Mouse (Mus musculus) heart, adult 2 months (tissue): ENCODE results near the gene Extl1. TPM values are rescaled to one million over a fixed set of nuclear protein-coding genes. Genes with fewer than 3 reads are reported as not detected.
A peak's percentile ranks its signal among the peaks of the same experiment; 100 is the strongest.

Source experiments
- DNase-seq, 2 experiments: peaks; one replicate each; pipeline ENCODE4 v3.0.0; 2021
- H3K27ac ChIP-seq: fragments of 200-600 bp; 2 replicates; pipeline ENCODE4 v1.8.1; 2022
- H3K27me3 ChIP-seq: fragments of 200-500 bp; 2 replicates; pipeline ENCODE4 v1.6.1; 2012; ENCODE audit warnings: mild to moderate bottlenecking, low read length, inconsistent platforms, mixed read lengths; ENCODE audit not compliant: control insufficient read depth, insufficient read depth
- H3K36me3 ChIP-seq: fragments of 200-500 bp; 2 replicates; pipeline ENCODE4 v1.6.1; 2012; ENCODE audit warnings: low read length, inconsistent platforms; ENCODE audit not compliant: control insufficient read depth, insufficient read depth
- H3K4me1 ChIP-seq: fragments of 200-500 bp; 2 replicates; pipeline ENCODE4 v1.6.1; 2011; ENCODE audit warnings: low read length; ENCODE audit not compliant: control insufficient read depth, insufficient read depth
- H3K4me3 ChIP-seq: fragments of 200-600 bp; 2 replicates; pipeline ENCODE4 v1.8.1; 2022
- H3K79me2 ChIP-seq: fragments of 200-500 bp; replicated peaks from 2 replicates; pipeline ENCODE4 v1.6.1; 2012; ENCODE audit warnings: mild to moderate bottlenecking, inconsistent platforms, low read length, moderate library complexity, mixed read lengths; ENCODE audit not compliant: control insufficient read depth, insufficient read depth
- H3K9ac ChIP-seq: fragments of 200-500 bp; 2 replicates; pipeline ENCODE4 v1.6.1; 2012; ENCODE audit warnings: low read depth, mild to moderate bottlenecking, control low read depth, inconsistent platforms, low read length, mixed read lengths
- CTCF ChIP-seq: fragments of 200-600 bp; IDR thresholded peaks from 2 replicates; pipeline ENCODE4 v1.8.1; 2022; ENCODE audit warnings: antibody characterized with exemption, mild to moderate bottlenecking, moderate library complexity
- EP300 ChIP-seq: fragments of 200-500 bp; IDR thresholded peaks from 2 replicates; pipeline ENCODE4 v1.6.1; 2011; ENCODE audit warnings: low read depth, low read length, control low read depth; ENCODE audit not compliant: insufficient read depth
- POLR2A ChIP-seq: fragments of 200-500 bp; IDR thresholded peaks from 2 replicates; pipeline ENCODE4 v1.6.1; 2011; ENCODE audit warnings: mild to moderate bottlenecking, low read depth, low read length, control low read depth; ENCODE audit not compliant: insufficient read depth
- WGBS: fragments of 180-500 bp; shearing (Covaris S2); methylation state at CpG from one replicate; pipeline ENCODE4 v1.1.7; 2018; 5-methylcytosine and 5-hydroxymethylcytosine counted together
- intact Hi-C: fragments of 180-260 bp; cut with DNase I; formaldehyde crosslinking; loops from one replicate; pipeline ENCODE4 v1.15.1; 2025
- polyA plus RNA-seq: library from polyadenylated mRNA; depleted of rRNA; stranded (reverse); fragments of >200 nt; gene quantifications from 2 replicates; pipeline ENCODE4 v1.2.3, GENCODE M21; 2012
- total RNA-seq, 2 experiments: library from RNA; stranded (reverse); gene quantifications; 2 replicates each; pipeline ENCODE4 v1.2.3; 2021

Gene Extl1
- total and polyA plus RNA-seq, 3 experiments, result 18.0 to 23.7 (median 19.6) TPM

DNA sequence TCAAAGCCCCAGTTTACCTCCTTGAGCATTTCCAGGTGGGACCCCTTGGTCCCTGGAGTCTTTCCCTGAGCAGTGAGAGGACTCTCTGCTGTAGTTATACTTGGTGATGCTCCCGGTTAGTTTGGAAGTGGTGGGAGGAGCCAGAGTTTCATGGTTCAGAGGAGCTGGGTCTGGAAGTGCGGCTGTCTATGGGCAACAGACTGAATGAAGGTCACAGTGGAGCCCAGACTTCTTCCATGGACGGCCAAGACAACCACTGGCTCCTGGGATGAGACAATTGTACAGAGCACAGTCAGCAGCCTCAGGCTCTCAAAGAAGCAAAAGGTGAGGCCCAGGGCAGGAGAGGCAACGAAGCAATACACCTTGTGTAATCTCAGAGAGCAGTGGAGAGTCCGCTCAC, 53.4 kb downstream of the Extl1 start:
- 52% methylated on average over 5 of the region's 5 CpGs for WGBS

DNA sequence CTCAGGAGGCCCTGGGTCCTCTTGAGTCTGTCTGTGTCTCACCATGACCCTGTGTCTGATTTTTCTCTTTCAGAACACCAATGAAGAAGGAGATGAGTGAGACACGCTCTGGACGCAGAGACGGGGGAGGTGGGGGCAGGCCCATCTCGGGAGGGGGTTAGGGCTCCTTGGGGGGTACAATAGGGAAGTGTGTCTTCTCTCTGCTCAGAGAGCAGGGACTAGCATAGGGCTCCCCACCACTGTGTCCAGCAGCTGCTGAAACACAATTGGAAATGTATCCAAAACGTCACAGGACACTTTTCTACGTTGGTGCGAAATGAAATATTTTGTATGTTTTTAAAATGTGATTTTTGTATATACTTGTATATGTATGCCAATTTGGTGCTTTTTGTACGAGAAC, 54.8 kb downstream of the Extl1 start:
- no peak overlapping the region for H3K9ac ChIP-seq
- no peaks in the 10 kb centered on the region; the same call in 1 of the 2 replicates for H3K4me1 ChIP-seq
- no peak overlapping the region for H3K4me3 ChIP-seq
- WGBS, result 71% methylated on average over 8 of the region's 8 CpGs
- H3K79me2 ChIP-seq, result no peaks in the 10 kb centered on the region
- DNase-seq, result no peak
- no peak overlapping the region for H3K27ac ChIP-seq
- intact Hi-C loops, result no loop called here
- TF ChIP-seq EP300 (no peak), CTCF (no peak), POLR2A (no peak)
- H3K36me3 ChIP-seq, result peaks cover 12% of the 10 kb centered on the region; the same call in 1 of the 2 replicates
- H3K27me3 ChIP-seq, result no peaks in the 10 kb centered on the region

More for the DNA sequence above, 53.4 kb downstream of the Extl1 start:
- H3K9ac ChIP-seq, result no peak overlapping the region
- no peak for DNase-seq
- intact Hi-C loops, result no loop called here
- no peak overlapping the region for H3K27ac ChIP-seq
- H3K79me2 ChIP-seq, result no peaks in the 10 kb centered on the region
- peaks cover 9% of the 10 kb centered on the region; the same call in 1 of the 2 replicates for H3K36me3 ChIP-seq
- H3K4me3 ChIP-seq, result no peak overlapping the region
- no peak for TF ChIP-seq POLR2A
- no peak for TF ChIP-seq CTCF
- TF ChIP-seq EP300, result no peak; the same call in 1 of the 2 replicates
- no peaks in the 10 kb centered on the region for H3K27me3 ChIP-seq
- no peaks in the 10 kb centered on the region for H3K4me1 ChIP-seq

- TF ChIP-seq CTCF (no peak), EP300 (0 out of 2 replicates have a peak, but pooled peaks have one; percentile 28)
- DNase-seq, result no peak
- Histone ChIP-seq H3K27ac (no peak overlapping the region), H3K9ac (no peak overlapping the region), H3K4me3 (no peak overlapping the region), H3K4me1 (no peaks in the 10 kb centered on the region; the same call in 1 of the 2 replicates), H3K36me3 (peaks cover 12% of the 10 kb centered on the region; the same call in 1 of the 2 replicates), H3K79me2 (no peaks in the 10 kb centered on the region), H3K27me3 (no peaks in the 10 kb centered on the region)
- WGBS, result 35% methylated on average over 8 of the region's 8 CpGs
- intact Hi-C loops, result no loop called here
Observed at GRCm38 (mm10) chr4:134328151-134328550, 55.5 kb downstream of the Extl1 start.

DNA sequence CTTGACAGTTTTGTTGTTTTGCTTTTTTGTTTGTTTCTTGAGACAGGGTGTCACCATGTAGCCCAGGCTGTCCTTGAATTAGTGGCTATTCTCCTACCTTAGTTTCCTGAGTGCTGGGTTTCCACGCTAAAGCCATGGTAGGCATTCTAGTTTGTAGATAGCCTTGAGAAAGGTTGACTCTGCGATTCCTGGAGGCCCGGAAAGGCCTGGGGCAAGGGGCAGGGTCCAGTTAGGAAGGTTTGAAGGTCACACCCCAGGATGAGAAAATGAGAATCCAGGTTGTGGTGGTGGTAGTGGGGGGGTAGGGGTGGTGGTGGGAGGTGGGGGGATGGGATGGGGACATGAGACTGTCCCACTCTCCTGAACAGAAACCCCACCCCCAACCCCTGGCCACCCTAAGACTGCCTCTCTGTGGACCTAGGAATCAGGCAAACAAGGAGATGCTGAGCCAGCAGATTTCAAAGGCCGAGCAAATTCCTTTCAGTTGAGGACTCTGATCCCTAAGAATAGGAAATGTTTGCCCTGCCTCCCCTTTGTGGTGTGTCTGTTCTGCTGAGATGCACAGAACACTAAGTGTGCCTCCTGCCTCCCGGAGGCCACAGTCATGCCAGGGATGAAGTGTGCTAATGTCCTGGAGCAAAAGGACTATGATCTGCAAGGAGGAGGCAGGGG, 56.7 kb downstream of the Extl1 start:
- Histone ChIP-seq H3K9ac (no peak overlapping the region), H3K79me2 (no peaks in the 10 kb centered on the region), H3K4me3 (no peak overlapping the region), H3K4me1 (no peaks in the 10 kb centered on the region; the same call in 1 of the 2 replicates), H3K36me3 (peaks cover 12% of the 10 kb centered on the region; the same call in 1 of the 2 replicates), H3K27me3 (no peaks in the 10 kb centered on the region), H3K27ac (no peak overlapping the region)
- 56% methylated on average over 5 of the region's 5 CpGs for WGBS
- TF ChIP-seq POLR2A (no peak), EP300 (no peak), CTCF (no peak)
- intact Hi-C loops, result no loop called here
- DNase-seq, result no peak

GRCm38 (mm10) chr4:134324655-134325054, 59.0 kb downstream of the Extl1 start:
- no peak overlapping the region for H3K27ac ChIP-seq
- peaks cover 12% of the 10 kb centered on the region for H3K36me3 ChIP-seq
- H3K4me1 ChIP-seq, result no peaks in the 10 kb centered on the region; the same call in 1 of the 2 replicates
- no peaks in the 10 kb centered on the region for H3K27me3 ChIP-seq
- no peak overlapping the region for H3K9ac ChIP-seq
- no peak for DNase-seq
- no peaks in the 10 kb centered on the region for H3K79me2 ChIP-seq
- H3K4me3 ChIP-seq, result no peak overlapping the region
- intact Hi-C loops, result no loop called here
- TF ChIP-seq CTCF, result no peak
- TF ChIP-seq POLR2A, result no peak
- no peak for TF ChIP-seq EP300
- WGBS, result 18% methylated on average over 5 of the region's 5 CpGs

DNA sequence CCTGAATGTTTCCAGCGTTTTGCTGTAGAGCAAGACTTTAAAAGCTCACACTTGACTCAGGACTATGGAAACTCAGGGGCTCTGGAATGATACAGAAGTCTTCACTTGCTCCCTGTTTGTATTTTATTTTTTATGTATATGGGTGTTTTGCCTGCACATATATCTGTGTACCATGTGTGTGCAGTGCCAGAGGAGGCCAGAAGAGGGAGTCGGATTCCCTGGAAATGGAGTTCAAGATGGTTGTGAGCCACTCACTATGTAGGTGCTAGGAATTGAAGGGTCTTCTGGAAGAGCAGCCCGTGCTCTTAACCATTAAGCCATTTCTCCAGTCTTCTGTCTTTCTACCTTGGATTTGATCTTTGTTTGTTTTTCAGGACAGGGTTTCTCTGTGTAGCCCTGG, 62.1 kb downstream of the Extl1 start:
- Histone ChIP-seq H3K36me3 (peaks cover 12% of the 10 kb centered on the region), H3K4me3 (no peak overlapping the region), H3K27me3 (no peaks in the 10 kb centered on the region), H3K9ac (no peak overlapping the region), H3K4me1 (no peaks in the 10 kb centered on the region; the same call in 1 of the 2 replicates), H3K27ac (no peak overlapping the region), H3K79me2 (no peaks in the 10 kb centered on the region)
- WGBS, result 67% methylated on average over 3 of the region's 3 CpGs
- TF ChIP-seq CTCF, result peak; percentile 57
- no peak for TF ChIP-seq POLR2A
- TF ChIP-seq EP300, result no peak
- DNase-seq, result no peak
- intact Hi-C loops, result no loop called here
